Mouse (Mus musculus) ES-CJ7 (cell line): ENCODE data around the gene Cacna2d2.

Experiments used
- DNase-seq: peaks from one replicate; pipeline ENCODE4 v3.0.0; 2011; ENCODE audit warnings: low read depth, low spot score

Cacna2d2 gene

DNA sequence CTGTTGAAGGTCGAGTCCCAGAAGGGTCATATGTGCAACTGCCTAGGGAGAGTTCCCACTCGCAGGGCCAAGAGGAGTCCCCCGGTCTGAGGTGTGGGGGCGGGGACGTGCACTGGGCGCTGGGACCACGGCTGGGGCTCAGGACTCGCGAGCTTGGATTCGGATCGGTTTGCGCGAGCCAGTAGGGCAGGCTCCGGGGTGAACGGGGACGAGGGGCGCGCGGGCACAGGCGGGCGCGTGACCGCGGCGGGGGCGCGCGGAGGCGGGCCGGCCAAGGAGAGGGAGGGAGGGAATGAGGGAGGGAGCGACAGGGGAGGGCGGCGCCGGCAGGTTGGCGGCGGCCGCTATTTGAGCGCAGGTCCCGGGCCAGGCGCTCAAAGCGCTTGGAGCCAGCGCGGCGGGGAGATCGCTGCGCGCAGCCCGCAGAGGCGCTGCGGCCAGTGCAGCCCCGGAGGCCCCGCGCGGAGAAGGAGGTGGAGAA is at the start of gene Cacna2d2:
Gene Cacna2d2, plus strand, starts transcription at position 122 of the 481 bp plus-strand sequence.
- peak; percentile 67 for DNase-seq

DNA sequence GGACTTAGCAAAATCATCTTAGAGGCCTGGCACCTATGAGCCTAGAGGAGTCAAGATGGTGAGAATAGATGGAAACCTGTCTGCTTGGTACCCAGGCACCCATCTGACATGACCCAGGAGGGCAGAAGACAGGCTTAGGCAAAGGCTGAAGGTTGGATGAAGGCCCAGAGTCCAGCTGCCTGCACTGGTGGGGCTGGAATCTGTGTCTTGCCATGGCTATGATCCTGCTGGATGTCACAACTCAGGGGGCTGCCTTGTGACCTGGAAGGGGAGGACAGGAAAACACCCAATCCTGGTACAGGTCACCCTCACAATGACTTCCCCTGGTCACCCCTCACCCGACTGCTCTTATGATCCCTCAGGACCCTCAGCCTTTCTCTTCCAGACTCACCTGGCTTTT is 44.6 kb upstream of the Cacna2d2 start:
- DNase-seq, result no peak

DNA sequence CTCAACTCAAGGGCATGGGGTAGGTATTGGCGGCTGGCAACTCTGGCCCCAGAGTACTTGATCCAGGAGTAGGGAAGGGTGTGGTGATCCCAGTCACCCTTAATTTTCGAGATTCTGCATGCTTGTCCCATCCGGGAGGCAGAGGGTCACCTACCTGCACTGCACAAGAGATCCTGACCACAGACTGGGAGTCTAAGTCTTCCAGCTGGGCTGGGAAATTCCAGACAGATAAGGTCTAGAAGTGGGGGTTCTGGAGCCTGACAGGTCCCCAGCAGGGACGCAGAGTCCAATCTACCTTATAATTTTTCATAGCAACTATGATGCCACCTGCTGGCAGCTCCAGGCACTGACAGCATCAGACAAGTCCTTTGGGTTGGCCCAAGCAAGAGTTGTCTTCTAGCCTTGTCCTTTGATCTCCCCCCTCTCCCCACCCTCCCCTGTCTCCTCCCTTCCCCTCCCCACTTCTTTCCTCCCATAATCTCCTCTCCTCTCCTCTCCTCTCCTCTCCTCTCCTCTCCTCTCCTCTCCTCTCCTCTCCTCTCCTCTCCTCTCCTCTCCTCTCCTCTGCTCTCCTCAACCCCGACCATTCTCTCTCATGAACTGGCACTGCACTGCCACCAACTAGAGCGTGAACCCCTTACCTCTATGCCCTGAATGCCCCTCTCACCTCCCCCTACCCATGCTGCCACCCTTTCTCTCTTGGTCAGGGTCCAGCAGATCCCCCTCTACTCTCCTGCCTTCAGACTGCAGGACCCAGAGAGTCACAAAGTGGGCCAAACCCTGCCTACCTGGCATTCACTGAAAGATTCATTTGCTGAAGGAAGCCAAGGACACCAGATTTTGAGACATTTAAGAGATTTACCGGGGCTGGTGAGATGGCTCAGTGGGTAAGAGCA is 43.3 kb upstream of the Cacna2d2 start:
- peak; percentile 69 for DNase-seq

DNA sequence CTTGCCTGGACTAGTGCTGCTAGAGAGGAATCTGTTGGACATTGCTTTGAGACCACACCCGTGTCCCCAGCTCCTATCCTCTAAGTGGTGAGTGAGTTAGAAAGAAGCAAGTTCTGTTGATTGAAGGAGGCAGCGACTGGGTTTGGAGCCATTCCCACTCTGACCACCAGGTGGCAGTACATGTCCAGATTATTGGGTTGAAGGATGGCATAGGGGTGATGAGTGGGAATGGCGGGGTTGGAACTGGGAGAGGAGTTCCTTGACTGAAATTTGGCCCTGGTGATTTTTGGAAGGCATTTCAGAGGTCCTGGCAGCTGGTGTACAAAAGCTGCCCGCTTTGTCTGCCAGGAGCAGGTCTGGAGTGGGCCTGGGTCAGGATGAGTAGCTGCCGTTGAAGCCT is 41.8 kb upstream of the Cacna2d2 start:
- peak; percentile 80 for DNase-seq

GRCm38 (mm10) chr9:107360989-107361388 is 38.4 kb upstream of the Cacna2d2 start:
- no peak for DNase-seq

GRCm38 (mm10) chr9:107366644-107367043 is 32.8 kb upstream of the Cacna2d2 start:
- DNase-seq, result peak; percentile 59

GRCm38 (mm10) chr9:107368302-107368701 is 31.1 kb upstream of the Cacna2d2 start:
- DNase-seq, result no peak

- DNase-seq, result no peak
Observed at GRCm38 (mm10) chr9:107369270-107370105, 29.9 kb upstream of the Cacna2d2 start.

DNA sequence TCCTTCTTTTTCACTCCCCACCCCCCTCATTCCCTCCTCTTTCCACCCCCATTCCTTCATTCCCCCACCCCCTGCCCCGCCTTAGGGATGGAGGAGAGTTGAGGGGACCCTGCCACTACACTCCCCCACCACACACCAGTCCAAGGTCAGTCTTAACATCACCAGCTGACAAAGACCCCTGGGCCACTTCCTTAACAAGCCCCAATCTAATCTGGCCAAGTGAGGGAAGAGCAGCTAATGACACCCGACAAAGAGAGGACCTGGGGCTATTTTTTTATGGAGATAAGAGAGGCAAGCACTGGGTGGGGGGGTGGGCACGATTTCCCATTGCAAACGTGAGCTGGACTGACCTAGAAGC is 29.3 kb upstream of the Cacna2d2 start:
- DNase-seq, result no peak

- DNase-seq, result no peak
Observed at GRCm38 (mm10) chr9:107372441-107372840, 27.0 kb upstream of the Cacna2d2 start.

GRCm38 (mm10) chr9:107374623-107375022 is 24.8 kb upstream of the Cacna2d2 start:
- DNase-seq, result peak; percentile 98

- peak; percentile 87 for DNase-seq
Observed at GRCm38 (mm10) chr9:107375451-107375850, 24.0 kb upstream of the Cacna2d2 start.

DNA sequence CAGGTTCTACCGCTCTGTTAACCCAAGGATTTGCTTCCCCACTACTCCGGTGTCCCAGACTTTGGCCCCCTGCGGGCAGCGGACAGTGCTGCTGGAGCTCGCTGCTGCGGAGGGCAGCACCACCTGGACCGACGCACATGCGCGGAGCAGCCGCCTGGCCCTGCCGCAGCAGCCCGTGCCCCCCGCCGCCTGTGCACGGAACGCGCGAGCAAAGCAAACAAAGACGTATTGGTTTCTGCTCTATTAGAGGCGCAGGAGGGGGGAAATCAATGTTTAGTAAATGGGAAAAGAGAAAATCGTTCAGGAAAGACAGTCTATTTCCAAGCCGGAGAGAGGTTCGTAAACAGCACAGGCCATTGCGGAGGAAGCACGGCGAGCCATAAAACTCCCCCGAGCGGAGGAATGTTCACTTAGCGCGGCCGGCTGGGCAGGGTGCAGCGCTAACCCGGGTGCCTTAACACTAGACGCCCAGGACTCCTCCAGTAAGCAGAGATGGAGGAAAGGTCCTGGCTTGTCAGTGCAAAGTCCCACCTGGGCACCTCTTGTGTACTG is 21.4 kb upstream of the Cacna2d2 start:
- DNase-seq, result no peak

DNA sequence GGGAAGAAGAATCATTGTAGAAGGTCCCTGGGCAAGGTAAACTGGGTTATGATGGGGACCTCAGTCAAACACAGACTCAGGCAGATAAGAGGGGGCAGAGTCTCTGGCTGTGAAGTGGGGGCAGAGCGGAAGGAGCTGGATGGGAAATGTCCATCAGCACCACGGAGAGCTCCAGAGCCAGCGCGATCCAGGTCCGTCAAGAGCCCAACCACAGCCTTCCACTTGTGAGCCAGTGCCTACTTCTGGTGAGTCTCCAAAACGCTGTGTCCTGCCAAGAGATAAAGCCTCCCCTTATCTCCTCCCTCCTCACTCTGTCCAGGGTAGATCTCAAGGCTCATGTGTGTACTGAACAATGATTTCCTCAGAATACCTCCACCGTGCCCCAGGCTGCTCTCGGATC is 17.7 kb upstream of the Cacna2d2 start:
- peak; percentile 51 for DNase-seq

GRCm38 (mm10) chr9:107384396-107384795 is 15.0 kb upstream of the Cacna2d2 start:
- no peak for DNase-seq

- peak; percentile 50 for DNase-seq
Observed at GRCm38 (mm10) chr9:107386722-107387121, 12.7 kb upstream of the Cacna2d2 start.

- DNase-seq, result no peak
Observed at GRCm38 (mm10) chr9:107387708-107388107, 11.7 kb upstream of the Cacna2d2 start.

DNA sequence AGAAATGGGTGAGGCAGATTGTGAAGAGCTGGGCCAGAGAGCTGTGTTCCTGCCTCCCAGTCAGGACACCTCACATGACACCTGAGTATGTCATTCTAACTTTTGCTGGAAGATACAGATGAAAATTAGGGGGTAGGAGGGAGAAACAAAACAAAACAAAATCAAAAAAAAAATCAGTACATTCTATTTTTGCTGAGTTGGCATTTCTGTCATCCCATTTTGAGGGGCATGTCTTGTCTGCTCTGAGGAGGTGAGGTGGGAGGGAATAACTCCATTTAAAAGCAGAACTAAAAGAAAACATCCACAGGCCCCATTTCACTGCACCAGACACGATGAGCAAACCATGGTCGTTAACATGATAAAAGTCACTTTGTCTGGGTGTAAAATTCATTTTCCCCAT is 11.1 kb upstream of the Cacna2d2 start:
- DNase-seq, result no peak

DNA sequence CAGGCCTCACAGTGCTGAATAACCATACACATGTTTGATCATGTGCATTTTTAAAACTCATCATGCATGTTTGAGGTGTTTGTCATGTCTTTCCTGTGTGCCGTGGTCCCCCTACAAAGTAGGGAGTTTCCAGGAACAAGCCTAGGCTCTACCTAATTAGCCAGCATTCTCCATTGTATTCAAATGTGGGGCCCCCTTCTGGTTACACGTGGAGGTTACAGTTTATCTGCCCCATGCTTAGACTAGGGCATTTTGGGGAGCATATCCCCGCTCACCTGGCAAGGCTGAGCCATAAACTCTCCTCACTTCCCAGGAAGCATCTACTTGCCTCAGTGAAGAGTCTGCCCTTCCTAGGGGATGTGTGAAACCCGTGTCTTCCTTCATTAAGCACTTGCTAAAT is 3.0 kb upstream of the Cacna2d2 start:
- no peak for DNase-seq

DNA sequence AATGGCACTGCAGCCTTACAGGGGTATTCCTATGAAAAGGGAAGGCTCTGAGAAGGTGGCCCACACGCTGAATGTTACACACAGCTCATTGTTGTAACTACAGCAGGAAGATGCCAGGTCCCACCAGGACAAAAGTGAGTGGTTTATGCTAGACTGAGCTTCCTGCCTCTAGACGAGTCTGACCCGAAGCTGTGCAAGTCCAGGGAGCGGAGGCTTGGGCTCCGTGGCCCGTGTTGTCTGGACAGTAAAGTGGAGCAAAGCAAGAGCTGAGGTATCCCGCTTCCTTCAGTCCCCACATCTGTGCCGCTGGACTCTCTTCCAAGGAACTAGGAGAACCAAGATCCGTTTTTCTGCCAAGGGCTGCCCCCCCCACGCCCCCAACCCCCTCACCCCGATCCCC is 444 bp upstream of the Cacna2d2 start:
- no peak for DNase-seq

- peak; percentile 24 for DNase-seq
Observed at GRCm38 (mm10) chr9:107400060-107400511, 674 bp downstream of the Cacna2d2 start.

- DNase-seq, result no peak
Observed at GRCm38 (mm10) chr9:107400666-107401285, 1.4 kb downstream of the Cacna2d2 start.
